Mouse (Mus musculus) ovary, postnatal 14 days (tissue): ENCODE results near the gene Apool.
A peak's percentile ranks its signal among the peaks of the same experiment; 100 is the strongest.

ENCODE experiments used
- DNase-seq: peaks from one replicate; pipeline ENCODE4 v3.0.0; 2022; ENCODE audit warnings: low spot score

Gene Apool

GRCm38 (mm10) chrX:112310804-112311530 is at the start of gene Apool:
Apool (plus strand) TSS chrX:112311334.
- peak; percentile 82 for DNase-seq

- DNase-seq, result no peak
These were observed 37.6 kb upstream of the Apool start for GRCm38 (mm10) chrX:112273550-112273949.

- DNase-seq, result no peak
These were observed 375 bp downstream of the Apool start for GRCm38 (mm10) chrX:112311531-112311887.

GRCm38 (mm10) chrX:112312094-112312493 is 960 bp downstream of the Apool start:
- no peak for DNase-seq

GRCm38 (mm10) chrX:112320273-112320672 is 9.1 kb downstream of the Apool start:
- no peak for DNase-seq

GRCm38 (mm10) chrX:112339486-112339885 is 28.4 kb downstream of the Apool start:
- no peak for DNase-seq

- no peak for DNase-seq
These were observed 36.6 kb downstream of the Apool start for GRCm38 (mm10) chrX:112347467-112348394.

- DNase-seq, result no peak
These were observed 37.3 kb downstream of the Apool start for GRCm38 (mm10) chrX:112348395-112348791.

GRCm38 (mm10) chrX:112368426-112368825 is 57.3 kb downstream of the Apool start:
- no peak for DNase-seq

- peak; percentile 14 for DNase-seq
These were observed 59.7 kb downstream of the Apool start for GRCm38 (mm10) chrX:112370577-112371410.

- no peak for DNase-seq
These were observed 95.5 kb downstream of the Apool start, which contains the start of gene Satl1 for GRCm38 (mm10) chrX:112406679-112407078. Satl1 (minus strand) TSS chrX:112406779.

GRCm38 (mm10) chrX:112412309-112412708 is 101.2 kb downstream of the Apool start:
- no peak for DNase-seq
